Mouse (Mus musculus) MEL (cell line): ENCODE measurements around the gene Arsb. TPM values are rescaled to one million over a fixed set of nuclear protein-coding genes. Genes with fewer than 3 reads are reported as not detected.

Experiments used
- DNase-seq: peaks from one replicate; pipeline ENCODE4 v3.0.0; 2011; ENCODE audit warnings: low read depth, low spot score
- H3K27ac ChIP-seq: 2 replicates; pipeline ENCODE4 v1.5.1; 2012; ENCODE audit warnings: low read depth, mild to moderate bottlenecking, control low read depth, low read length, moderate library complexity; ENCODE audit not compliant: control insufficient read depth
- H3K27me3 ChIP-seq, 2 experiments: fragments of 150-350 bp in 1 of 2; sonication (generic) in 1 of 2; 2 replicates each; pipeline ENCODE4 v1.6.1; 2012; ENCODE audit warnings: low read length in 2 of 2, mild to moderate bottlenecking in 2 of 2, improper control_type of control experiment in 1 of 2, moderate library complexity in 1 of 2; ENCODE audit not compliant: insufficient read depth in 2 of 2, control insufficient read depth in 1 of 2
- H3K36me3 ChIP-seq, 2 experiments: 2 replicates each; pipeline ENCODE4 v1.6.1; 2012 to 2014; ENCODE audit warnings: low read length in 2 of 2, improper control_type of control experiment in 1 of 2, inconsistent platforms in 1 of 2, mild to moderate bottlenecking in 1 of 2; ENCODE audit not compliant: insufficient read depth in 2 of 2, control insufficient read depth in 1 of 2
- H3K4me1 ChIP-seq, 2 experiments: fragments of 150-350 bp in 1 of 2; sonication (generic) in 1 of 2; 2 replicates each; pipeline ENCODE4 v1.6.1; 2012; ENCODE audit warnings: low read length in 2 of 2, improper control_type of control experiment in 1 of 2, mild to moderate bottlenecking in 1 of 2; ENCODE audit not compliant: insufficient read depth in 2 of 2, control insufficient read depth in 1 of 2
- H3K4me3 ChIP-seq, 2 experiments: fragments of 150-350 bp in 1 of 2; sonication (generic) in 1 of 2; 2 replicates each; pipeline ENCODE4 v1.5.1; 2012; ENCODE audit warnings: low read depth in 2 of 2, low read length in 2 of 2, mild to moderate bottlenecking in 2 of 2, moderate library complexity in 2 of 2, control low read depth in 1 of 2, improper control_type of control experiment in 1 of 2; ENCODE audit not compliant: control insufficient read depth in 1 of 2, insufficient read depth in 1 of 2
- H3K79me2 ChIP-seq: 2 replicates; pipeline ENCODE4 v1.6.1; 2012; ENCODE audit warnings: mild to moderate bottlenecking, low read length, moderate library complexity; ENCODE audit not compliant: control insufficient read depth, poor library complexity, insufficient read depth
- H3K9ac ChIP-seq: 2 replicates; pipeline ENCODE4 v1.6.1; 2012; ENCODE audit warnings: low read depth, mild to moderate bottlenecking, control low read depth, low read length, moderate library complexity; ENCODE audit not compliant: control insufficient read depth, poor library complexity, severe bottlenecking
- H3K9me3 ChIP-seq: fragments of 150-350 bp; sonication (generic); replicated peaks from 2 replicates; pipeline ENCODE4 v1.6.1; 2012; ENCODE audit warnings: mild to moderate bottlenecking, low read length, improper control_type of control experiment, moderate library complexity; ENCODE audit not compliant: insufficient read depth
- CHD2 ChIP-seq: IDR thresholded peaks from 2 replicates; pipeline ENCODE4 v1.6.1; 2011; ENCODE audit warnings: low read length, improper control_type of control experiment
- CTCF ChIP-seq, 3 experiments: IDR thresholded peaks in 2 of 3; conservative IDR thresholded peaks in 1 of 3; 2 replicates each; pipeline ENCODE4 v1.5.1; 2011 to 2012; ENCODE audit warnings: low read length in 3 of 3, low read depth in 2 of 3, mild to moderate bottlenecking in 2 of 3, improper control_type of control experiment in 1 of 3, inconsistent platforms in 1 of 3, mixed read lengths in 1 of 3, moderate library complexity in 1 of 3; ENCODE audit not compliant: control insufficient read depth in 1 of 3, insufficient read depth in 1 of 3, poor library complexity in 1 of 3, severe bottlenecking in 1 of 3
- E2F4 ChIP-seq: IDR thresholded peaks from 2 replicates; pipeline ENCODE4 v1.6.1; 2011; ENCODE audit warnings: low read depth, low read length, improper control_type of control experiment, borderline replicate concordance
- ELF1 ChIP-seq: IDR thresholded peaks from 2 replicates; pipeline ENCODE4 v1.6.1; 2014; ENCODE audit warnings: low read depth, mild to moderate bottlenecking, inconsistent platforms, low read length, improper control_type of control experiment, moderate library complexity
- EP300 ChIP-seq, 2 experiments: IDR thresholded peaks; 2 replicates each; pipeline ENCODE4 v1.6.1; 2011; ENCODE audit warnings: improper control_type of control experiment in 2 of 2, low read length in 2 of 2, low read depth in 1 of 2, mild to moderate bottlenecking in 1 of 2
- ETS1 ChIP-seq: IDR thresholded peaks from 2 replicates; pipeline ENCODE4 v1.6.1; 2012; ENCODE audit warnings: low read depth, mild to moderate bottlenecking, inconsistent platforms, low read length, improper control_type of control experiment, moderate library complexity
- GABPA ChIP-seq: IDR thresholded peaks from 2 replicates; pipeline ENCODE4 v1.6.1; 2012; ENCODE audit warnings: low read depth, mild to moderate bottlenecking, inconsistent platforms, low read length, improper control_type of control experiment, moderate library complexity
- GATA1 ChIP-seq: IDR thresholded peaks from 2 replicates; pipeline ENCODE4 v1.6.1; 2011; ENCODE audit warnings: low read depth, low read length, improper control_type of control experiment
- HCFC1 ChIP-seq: IDR thresholded peaks from 2 replicates; pipeline ENCODE4 v1.6.1; 2012; ENCODE audit warnings: low read depth, mild to moderate bottlenecking, inconsistent platforms, low read length, improper control_type of control experiment, moderate library complexity
- JUND ChIP-seq: IDR thresholded peaks from 2 replicates; pipeline ENCODE4 v1.6.1; 2011; ENCODE audit warnings: low read depth, mild to moderate bottlenecking, improper control_type of control experiment, low read length
- MAFK ChIP-seq: IDR thresholded peaks from 2 replicates; pipeline ENCODE4 v1.6.1; 2011; ENCODE audit warnings: low read depth, mild to moderate bottlenecking, low read length, improper control_type of control experiment, borderline replicate concordance
- MXI1 ChIP-seq: IDR thresholded peaks from 2 replicates; pipeline ENCODE4 v1.6.1; 2011; ENCODE audit warnings: mild to moderate bottlenecking, low read depth, low read length, improper control_type of control experiment
- MYB ChIP-seq: IDR thresholded peaks from 2 replicates; pipeline ENCODE4 v1.6.1; 2011; ENCODE audit warnings: mild to moderate bottlenecking, low read depth, low read length, improper control_type of control experiment
- MYC ChIP-seq: IDR thresholded peaks from 2 replicates; pipeline ENCODE4 v1.6.1; 2011; ENCODE audit warnings: low read depth, mild to moderate bottlenecking, low read length, improper control_type of control experiment, moderate library complexity
- NELFE ChIP-seq: IDR thresholded peaks from 2 replicates; pipeline ENCODE4 v1.6.1; 2011; ENCODE audit warnings: low read depth, low read length, improper control_type of control experiment
- POLR2A ChIP-seq, 2 experiments: IDR thresholded peaks; 2 replicates each; pipeline ENCODE4 v1.6.1; 2011 to 2012; ENCODE audit warnings: low read length in 2 of 2, mild to moderate bottlenecking in 2 of 2, control low read depth in 1 of 2, improper control_type of control experiment in 1 of 2, low read depth in 1 of 2, moderate library complexity in 1 of 2; ENCODE audit not compliant: control insufficient read depth in 1 of 2, insufficient read depth in 1 of 2, poor library complexity in 1 of 2
- POLR2AphosphoS2 ChIP-seq: IDR thresholded peaks from 2 replicates; pipeline ENCODE4 v1.6.1; 2011; ENCODE audit warnings: low read length, improper control_type of control experiment
- RAD21 ChIP-seq: IDR thresholded peaks from 2 replicates; pipeline ENCODE4 v1.6.1; 2011; ENCODE audit warnings: mild to moderate bottlenecking, low read depth, low read length, improper control_type of control experiment
- RCOR1 ChIP-seq: IDR thresholded peaks from 2 replicates; pipeline ENCODE4 v1.6.1; 2012; ENCODE audit warnings: low read depth, mild to moderate bottlenecking, inconsistent platforms, low read length, improper control_type of control experiment
- SIN3A ChIP-seq: IDR thresholded peaks from 2 replicates; pipeline ENCODE4 v1.6.1; 2012; ENCODE audit warnings: low read length, improper control_type of control experiment, inconsistent platforms
- SMC3 ChIP-seq: IDR thresholded peaks from 2 replicates; pipeline ENCODE4 v1.6.1; 2011; ENCODE audit warnings: low read depth, low read length, improper control_type of control experiment
- TAL1 ChIP-seq: IDR thresholded peaks from 2 replicates; pipeline ENCODE4 v1.6.1; 2012; ENCODE audit warnings: mild to moderate bottlenecking, inconsistent platforms, low read length, moderate library complexity, mixed read lengths
- UBTF ChIP-seq: IDR thresholded peaks from 2 replicates; pipeline ENCODE4 v1.6.1; 2012; ENCODE audit warnings: low read depth, mild to moderate bottlenecking, inconsistent platforms, low read length, improper control_type of control experiment, moderate library complexity, borderline replicate concordance; ENCODE audit not compliant: insufficient read depth
- USF2 ChIP-seq, 2 experiments: IDR thresholded peaks; 2 replicates each; pipeline ENCODE4 v1.6.1; 2011 to 2012; ENCODE audit warnings: improper control_type of control experiment in 2 of 2, low read length in 2 of 2, borderline replicate concordance in 1 of 2, inconsistent platforms in 1 of 2, low read depth in 1 of 2, mild to moderate bottlenecking in 1 of 2; ENCODE audit not compliant: insufficient read depth in 1 of 2
- ZMIZ1 ChIP-seq: IDR thresholded peaks from 2 replicates; pipeline ENCODE4 v1.6.1; 2012; ENCODE audit warnings: low read depth, mild to moderate bottlenecking, inconsistent platforms, low read length, improper control_type of control experiment, moderate library complexity
- polyA plus RNA-seq, 2 experiments: library from polyadenylated mRNA; stranded (reverse) in 1 of 2; unstranded in 1 of 2; fragments of >175 nt in 1 of 2; fragments of >200 nt in 1 of 2; gene quantifications; 2 replicates each; pipeline versions ENCODE4 v1.2.1 to v1.2.4; 2012; ENCODE audit warnings: low replicate concordance in 2 of 2, low read depth in 1 of 2; ENCODE audit not compliant: insufficient read length in 2 of 2, insufficient read depth in 1 of 2, missing spikeins in 1 of 2
- total RNA-seq: library from RNA; depleted of rRNA; stranded (reverse); fragments of 300-350 nt; gene quantifications from 2 replicates; pipeline ENCODE4 v1.2.3, GENCODE M21; 2012

The Arsb gene
- total and polyA plus RNA-seq, 3 experiments = 0.04 to 0.07 TPM; not detected in 1

- H3K9me3 ChIP-seq = no peaks in the 10 kb centered on the region
- H3K27ac ChIP-seq = no peak overlapping the region
- H3K36me3 ChIP-seq = no peaks in the 10 kb centered on the region
- H3K4me3 ChIP-seq = no peak overlapping the region
- no peak overlapping the region for H3K9ac ChIP-seq
- H3K27me3 ChIP-seq = no peaks in the 10 kb centered on the region
- H3K4me1 ChIP-seq = no peaks in the 10 kb centered on the region
- no peak for DNase-seq
- no peaks in the 10 kb centered on the region for H3K79me2 ChIP-seq
- TF ChIP-seq ZMIZ1 (no peak), GATA1 (no peak), CTCF (IDR thresholded peaks at IDR 0.05 in 2 of 3, conservative IDR thresholded peaks at IDR 0.05 in 1 of 3; ENCODE audit: control insufficient read depth in 1 of 3, insufficient read depth in 1 of 3, low read depth in 2 of 3, low read length in 3 of 3, poor library complexity in 1 of 3, severe bottlenecking in 1 of 3) (no peak), E2F4 (no peak), RCOR1 (no peak), MXI1 (no peak), EP300 (IDR thresholded peaks at IDR 0.05; ENCODE audit: low read depth in 1 of 2, low read length in 2 of 2) (no peak), TAL1 (no peak), MYC (no peak), ELF1 (no peak), NELFE (no peak), POLR2AphosphoS2 (no peak), SMC3 (no peak), CHD2 (no peak), POLR2A (IDR thresholded peaks at IDR 0.05; ENCODE audit: control insufficient read depth in 1 of 2, insufficient read depth in 1 of 2, low read depth in 1 of 2, low read length in 2 of 2, poor library complexity in 1 of 2) (no peak), UBTF (no peak), RAD21 (no peak), GABPA (no peak)
- TF ChIP-seq, all 39 proteins: peak for 0
Measured at GRCm38 (mm10) chr13:93840146-93840545, 68.7 kb downstream of the Arsb start.

DNA sequence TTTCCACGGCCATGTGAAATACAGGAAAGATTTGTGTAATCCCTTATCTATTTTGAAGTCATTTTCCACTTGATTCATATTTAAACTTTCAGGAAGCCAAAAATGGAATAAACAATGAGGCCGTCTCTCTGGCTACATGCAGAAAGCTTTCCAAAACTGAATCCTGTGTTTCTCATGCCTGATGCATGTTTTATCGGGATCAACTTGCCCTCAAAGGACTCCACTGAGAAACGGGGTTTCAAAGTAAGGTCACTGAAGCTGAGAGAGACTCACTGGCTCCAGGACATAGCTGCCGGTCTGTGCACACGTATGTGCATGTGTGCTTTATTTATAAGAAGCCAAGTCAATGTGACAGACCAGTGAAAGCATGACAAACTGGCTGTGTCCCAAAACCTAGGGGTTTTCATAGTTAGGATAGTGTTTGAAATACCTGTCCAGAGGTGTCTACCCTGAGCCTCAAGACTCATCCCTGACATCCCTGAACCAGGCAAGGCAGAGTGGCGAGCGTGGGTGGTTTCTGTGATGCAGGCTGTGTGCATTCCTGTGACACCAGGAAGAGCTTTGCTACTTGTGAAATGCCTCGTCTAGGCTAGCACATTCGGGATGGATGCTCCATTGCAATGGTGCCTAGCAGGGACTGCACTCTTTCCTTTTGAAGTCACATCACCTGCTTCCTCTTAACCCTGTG is 75.5 kb downstream of the Arsb start:
- H3K9me3 ChIP-seq = no peaks in the 10 kb centered on the region
- no peaks in the 10 kb centered on the region for H3K27me3 ChIP-seq
- H3K36me3 ChIP-seq = no peaks in the 10 kb centered on the region
- no peak overlapping the region for H3K4me3 ChIP-seq
- H3K27ac ChIP-seq = no peak overlapping the region
- no peak overlapping the region for H3K9ac ChIP-seq
- H3K79me2 ChIP-seq = no peaks in the 10 kb centered on the region
- no peak for DNase-seq
- TF ChIP-seq MYB (no peak), SMC3 (no peak), JUND (no peak), SIN3A (no peak), POLR2AphosphoS2 (no peak), HCFC1 (no peak), MAFK (no peak), USF2 (IDR thresholded peaks at IDR 0.05; ENCODE audit: borderline replicate concordance in 1 of 2, insufficient read depth in 1 of 2, low read depth in 1 of 2, low read length in 2 of 2) (no peak), ETS1 (no peak)
- TF ChIP-seq, all 39 proteins: peak for 0
- H3K4me1 ChIP-seq = no peaks in the 10 kb centered on the region
